Mouse (Mus musculus) kidney, postnatal 0 days (tissue): ENCODE data around the gene Kifc1. TPM values are rescaled to one million over a fixed set of nuclear protein-coding genes. Genes with fewer than 3 reads are reported as not detected.
"Not testable (repeated sequence)": the region's sequence is repeated elsewhere in the genome, so short reads cannot be mapped to it uniquely, and the experiment has no call there.

Experiments
- ATAC-seq: fragments of 200-750 bp; cut with Nextera tagmentation; replicated peaks from 2 replicates; pipeline ENCODE4 v1.8.0; 2017; ENCODE audit warnings: low read depth, moderate number of reproducible peaks, moderate TSS enrichment, moderate library complexity; ENCODE audit not compliant: low FRiP score
- DNase-seq: peaks from one replicate; pipeline ENCODE4 v3.0.0-alpha.2; 2016; ENCODE audit warnings: low spot score
- H3K27ac ChIP-seq: fragments of 300-500 bp; sonication (generic); 2 replicates; pipeline ENCODE4 v1.5.1; 2014; ENCODE audit warnings: mild to moderate bottlenecking
- H3K27me3 ChIP-seq: fragments of 300-500 bp; sonication (generic); 2 replicates; pipeline ENCODE4 v1.6.1; 2014; ENCODE audit warnings: low read length, mixed read lengths; ENCODE audit not compliant: insufficient read depth
- H3K36me3 ChIP-seq: fragments of 300-500 bp; sonication (generic); 2 replicates; pipeline ENCODE4 v1.6.1; 2014; ENCODE audit warnings: low read length, mixed read lengths; ENCODE audit not compliant: insufficient read depth
- H3K4me1 ChIP-seq: fragments of 300-500 bp; sonication (generic); replicated peaks from 2 replicates; pipeline ENCODE4 v1.6.1; 2014; ENCODE audit warnings: antibody characterized with exemption, low read length, mixed read lengths; ENCODE audit not compliant: insufficient read depth
- H3K4me2 ChIP-seq: fragments of 300-500 bp; sonication (generic); 2 replicates; pipeline ENCODE4 v1.6.1; 2014; ENCODE audit warnings: mild to moderate bottlenecking, low read length, moderate library complexity, mixed read lengths
- H3K4me3 ChIP-seq: fragments of 300-500 bp; sonication (generic); replicated peaks from 2 replicates; pipeline ENCODE4 v1.5.1; 2014; ENCODE audit warnings: low read depth, low read length
- H3K9ac ChIP-seq: fragments of 300-500 bp; sonication (generic); 2 replicates; pipeline ENCODE4 v1.6.1; 2014; ENCODE audit warnings: low read depth, low read length
- H3K9me3 ChIP-seq: fragments of 300-500 bp; sonication (generic); replicated peaks from 2 replicates; pipeline ENCODE4 v1.6.1; 2016; ENCODE audit warnings: low read length, inconsistent platforms, mixed read lengths
- CTCF ChIP-seq: IDR thresholded peaks from 2 replicates; pipeline ENCODE4 v1.5.1; 2016; ENCODE audit warnings: antibody characterized with exemption, low read depth, mild to moderate bottlenecking, moderate library complexity
- WGBS: fragments of 180-500 bp; shearing (Covaris S2); extraction: QIAGEN DNeasy Blood & Tissue Kit; methylation state at CpG from one replicate; pipeline ENCODE4 v1.1.7; 2014; 5-methylcytosine and 5-hydroxymethylcytosine counted together
- polyA plus RNA-seq: library from polyadenylated mRNA; unstranded; fragments of >200 nt; fragmentation: Nextera tagmentation; extraction: Ambion mirVana; gene quantifications from 2 replicates; pipeline ENCODE4 v1.2.1, GENCODE M21; 2015

Gene Kifc1
- polyA plus RNA-seq, 1 experiment from 2014 or later = 3.4 TPM

DNA sequence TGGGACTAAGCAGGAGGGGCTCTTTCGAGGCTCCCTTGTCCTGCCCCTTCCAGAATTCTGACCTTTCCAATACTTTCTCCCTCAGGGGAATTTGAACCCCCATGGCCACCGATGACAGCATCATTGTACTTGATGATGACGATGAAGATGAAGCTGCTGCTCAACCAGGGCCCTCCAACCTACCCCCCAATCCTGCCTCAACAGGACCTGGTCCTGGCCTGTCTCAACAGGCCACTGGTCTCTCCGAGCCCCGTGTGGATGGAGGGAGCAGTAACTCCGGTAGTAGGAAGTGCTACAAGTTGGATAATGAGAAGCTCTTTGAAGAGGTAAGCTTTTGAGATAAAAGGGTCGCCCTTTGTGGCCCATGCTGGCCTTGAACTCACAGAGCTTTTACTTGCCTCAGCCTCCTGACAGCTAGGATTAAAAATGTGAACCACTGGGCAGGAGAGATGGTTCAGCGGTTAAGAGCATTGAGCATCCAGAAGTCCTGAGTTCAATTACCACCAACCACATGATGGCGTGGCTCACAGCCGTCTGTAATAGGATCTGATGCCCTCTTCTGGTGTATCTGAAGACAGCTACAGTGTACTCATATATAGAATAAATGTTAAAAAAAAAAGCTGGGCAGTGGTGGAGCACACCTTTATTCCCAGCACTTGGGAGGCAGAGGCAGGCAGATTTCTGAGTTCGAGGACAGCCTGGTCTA lies 20.0 kb upstream of the Kifc1 start:
- H3K36me3 ChIP-seq = peaks cover 30% of the 10 kb centered on the region
- 39% methylated on average over 11 of the region's 11 CpGs for WGBS
- TF ChIP-seq CTCF = peak; percentile 48
- H3K27ac ChIP-seq = peak overlapping the region; percentile 96
- peak overlapping the region; percentile 87 for H3K9ac ChIP-seq
- H3K27me3 ChIP-seq = no peaks in the 10 kb centered on the region
- no peaks in the 10 kb centered on the region for H3K9me3 ChIP-seq
- H3K4me1 ChIP-seq = peaks cover 20% of the 10 kb centered on the region
- peak overlapping the region; percentile 83 for H3K4me3 ChIP-seq
- ATAC-seq = no peak
- no peak for DNase-seq
- H3K4me2 ChIP-seq = peak overlapping the region; percentile 97

DNA sequence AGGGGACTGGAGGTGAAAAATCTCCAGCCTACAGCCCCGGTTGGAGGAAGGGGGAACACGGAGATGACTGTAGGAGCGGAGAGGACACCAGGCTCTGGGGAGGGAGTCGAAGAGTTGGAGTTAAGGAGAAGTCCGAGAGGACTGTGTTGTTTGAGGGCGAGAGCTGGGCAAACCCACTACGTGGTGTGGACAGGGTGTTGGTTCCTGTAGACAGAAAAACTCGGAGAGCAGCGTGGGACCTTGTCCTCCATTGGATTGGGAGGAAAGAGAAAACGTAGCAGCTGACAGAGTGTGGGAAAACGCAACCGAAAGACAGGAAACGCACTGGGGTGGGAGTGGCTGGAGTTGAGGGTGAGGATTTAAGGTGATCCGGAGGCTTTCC lies 19.4 kb upstream of the Kifc1 start:
- WGBS = 0% methylated on average over 14 of the region's 14 CpGs
- peaks cover 20% of the 10 kb centered on the region for H3K4me1 ChIP-seq
- DNase-seq (peak; percentile 78), ATAC-seq (0 out of 2 replicates have a peak, but pooled peaks have one; percentile 1)
- peak overlapping the region; percentile 87 for H3K9ac ChIP-seq
- peak overlapping the region; percentile 83 for H3K4me3 ChIP-seq
- H3K27me3 ChIP-seq = no peaks in the 10 kb centered on the region
- no peaks in the 10 kb centered on the region for H3K9me3 ChIP-seq
- H3K36me3 ChIP-seq = peaks cover 30% of the 10 kb centered on the region
- H3K4me2 ChIP-seq = peak overlapping the region; percentile 97
- TF ChIP-seq CTCF = no peak
- H3K27ac ChIP-seq = peak overlapping the region; percentile 96

GRCm38 (mm10) chr17:33909077-33909868 lies 18.8 kb upstream of the Kifc1 start, which contains the start of gene Daxx:
Gene Daxx, plus strand, starts transcription at chr17:33909414.
- peak within 1 kb of the TSS; percentile 97 for H3K4me2 ChIP-seq
- H3K27ac ChIP-seq = peak within 1 kb of the TSS; percentile 96
- TF ChIP-seq CTCF = no peak
- DNase-seq (peak; percentile 98), ATAC-seq (peak; percentile 97)
- H3K9ac ChIP-seq = peak within 1 kb of the TSS; percentile 87
- H3K27me3 ChIP-seq = no peaks in the 10 kb centered on the region
- peaks cover 20% of the 10 kb centered on the region for H3K4me1 ChIP-seq
- no peaks in the 10 kb centered on the region for H3K9me3 ChIP-seq
- H3K36me3 ChIP-seq = peaks cover 28% of the 10 kb centered on the region
- WGBS = under 1% methylated on average over 68 of the region's 68 CpGs
- H3K4me3 ChIP-seq = peak within 1 kb of the TSS; percentile 83

GRCm38 (mm10) chr17:33908331-33909076 lies 18.0 kb upstream of the Kifc1 start:
- peak overlapping the region; percentile 97 for H3K4me2 ChIP-seq
- peak overlapping the region; percentile 83 for H3K4me3 ChIP-seq
- no peaks in the 10 kb centered on the region for H3K9me3 ChIP-seq
- peaks cover 21% of the 10 kb centered on the region for H3K36me3 ChIP-seq
- DNase-seq (no peak), ATAC-seq (peak; percentile 55)
- peak overlapping the region; percentile 96 for H3K27ac ChIP-seq
- under 1% methylated on average over 42 of the region's 44 CpGs for WGBS
- H3K27me3 ChIP-seq = no peaks in the 10 kb centered on the region
- peak overlapping the region; percentile 87 for H3K9ac ChIP-seq
- H3K4me1 ChIP-seq = peaks cover 20% of the 10 kb centered on the region
- TF ChIP-seq CTCF = no peak

GRCm38 (mm10) chr17:33904835-33905234 lies 14.4 kb upstream of the Kifc1 start, which contains the start of gene Platr17:
Gene Platr17, plus strand, starts transcription at chr17:33905135.
- H3K4me2 ChIP-seq, H3K36me3 ChIP-seq, H3K27me3 ChIP-seq, H3K4me1 ChIP-seq, DNase-seq, H3K4me3 ChIP-seq, H3K9ac ChIP-seq, H3K27ac ChIP-seq, ATAC-seq, H3K9me3 ChIP-seq: not testable (repeated sequence)
- 41% methylated on average over 3 of the region's 4 CpGs for WGBS

GRCm38 (mm10) chr17:33903911-33904651 lies 13.6 kb upstream of the Kifc1 start:
- H3K9me3 ChIP-seq, H3K9ac ChIP-seq, H3K4me3 ChIP-seq, H3K4me2 ChIP-seq, DNase-seq, ATAC-seq, H3K4me1 ChIP-seq, H3K27ac ChIP-seq, H3K27me3 ChIP-seq, H3K36me3 ChIP-seq: not testable (repeated sequence)
- WGBS = 63% methylated on average over 6 of the region's 6 CpGs
